Mouse (Mus musculus): ENCODE data around the gene Chmp2a. TPM values are rescaled to one million over a fixed set of nuclear protein-coding genes. Genes with fewer than 3 reads are reported as not detected.
"Not testable (repeated sequence)": the region's sequence is repeated elsewhere in the genome, so short reads cannot be mapped to it uniquely, and the experiment has no call there.

Gene Chmp2a
- 121 and 127 TPM in 2 replicates for polyA plus RNA-seq (2016; fragmentation: Nextera tagmentation; extraction: Ambion mirVana)

DNA sequence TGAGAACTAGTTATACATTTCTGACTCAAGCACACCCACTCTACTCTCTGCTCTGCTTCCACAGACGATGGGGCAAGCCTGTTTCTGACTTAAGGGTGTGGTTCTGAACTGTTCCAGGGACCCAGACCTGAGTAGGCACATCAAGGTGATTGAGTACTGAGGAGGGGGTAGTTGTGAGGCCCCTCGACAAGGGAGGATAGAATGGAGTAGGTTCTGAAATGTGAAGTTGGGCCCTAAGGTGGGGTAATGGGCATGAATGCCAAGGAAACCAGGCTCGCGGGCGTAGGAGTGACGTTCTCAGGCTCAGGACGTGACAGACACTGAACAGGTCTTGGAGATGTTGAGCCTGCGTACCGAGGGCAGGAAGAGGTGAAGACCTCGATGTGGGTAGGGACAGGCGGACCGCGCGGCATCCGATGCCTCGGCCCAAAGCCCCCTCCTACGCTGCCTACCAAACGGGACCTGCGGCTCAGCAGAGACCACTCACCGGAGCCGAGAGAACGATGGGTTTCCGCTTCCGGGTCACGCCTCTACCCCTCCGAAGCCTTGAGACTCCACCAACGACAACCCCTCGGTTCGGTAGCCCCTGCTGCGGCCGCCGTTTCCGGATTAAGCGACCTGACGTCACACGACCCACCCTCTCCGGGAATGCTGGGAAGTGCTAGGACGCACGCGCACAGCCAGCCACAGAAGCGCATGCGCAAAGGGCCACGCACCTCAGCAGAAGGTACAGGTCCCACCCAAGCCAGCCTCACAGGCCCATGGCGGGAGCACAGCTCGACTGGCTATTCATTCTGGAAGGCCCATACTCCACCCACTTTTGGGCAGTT is at the start of gene Chmp2a:
Chmp2a (minus strand) TSS at position 660 of the 830 bp plus-strand sequence.
- Histone ChIP-seq H3K9me3 (no peaks in the 10 kb centered on the region), H3K4me1 (peaks cover 33% of the 10 kb centered on the region), H3K36me3 (peaks cover 58% of the 10 kb centered on the region), H3K27ac (peak within 1 kb of the TSS; percentile 85), H3K9ac (peak within 1 kb of the TSS; percentile 58), H3K27me3 (no peaks in the 10 kb centered on the region), H3K4me3 (peak within 1 kb of the TSS; percentile 45), H3K4me2 (replicated peaks) (peak within 1 kb of the TSS; percentile 71)
- WGBS: under 1% methylated on average over 45 of the region's 45 CpGs
- ATAC-seq (ENCODE audit: insufficient number of reproducible peaks, insufficient read depth, low FRiP score, low TSS enrichment): peak; percentile 75

DNA sequence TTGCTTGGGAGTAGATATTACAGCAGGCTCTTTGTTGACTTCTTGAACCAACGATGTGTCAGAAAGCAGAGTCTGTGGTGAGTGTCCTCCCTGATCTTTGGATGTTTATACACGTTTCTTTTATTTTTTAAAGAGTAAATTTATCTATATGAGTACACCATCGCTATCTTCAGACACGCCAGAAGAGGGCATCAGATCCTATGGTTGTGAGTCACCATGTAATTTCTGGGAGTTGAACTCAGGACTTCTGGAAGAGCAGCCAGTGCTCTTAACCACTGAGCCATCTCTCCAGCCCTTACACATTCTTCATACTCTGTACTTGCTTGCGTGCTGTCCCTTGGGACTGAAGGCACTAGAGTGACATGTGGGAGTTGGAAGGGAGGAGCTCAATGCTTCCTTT is 37.7 kb upstream of the Chmp2a start:
- 56% methylated on average over 5 of the region's 5 CpGs for WGBS
- no peak overlapping the region for H3K4me2 ChIP-seq (replicated peaks)
- H3K4me3 ChIP-seq: no peak overlapping the region
- no peaks in the 10 kb centered on the region for H3K4me1 ChIP-seq
- H3K9ac ChIP-seq: no peak overlapping the region
- H3K27me3 ChIP-seq: no peaks in the 10 kb centered on the region
- 0 out of 2 replicates have a peak, but pooled peaks have one; percentile 41 for ATAC-seq (ENCODE audit: insufficient number of reproducible peaks, insufficient read depth, low FRiP score, low TSS enrichment)
- H3K27ac ChIP-seq: no peak overlapping the region
- H3K9me3 ChIP-seq: no peaks in the 10 kb centered on the region
- H3K36me3 ChIP-seq: no peaks in the 10 kb centered on the region

DNA sequence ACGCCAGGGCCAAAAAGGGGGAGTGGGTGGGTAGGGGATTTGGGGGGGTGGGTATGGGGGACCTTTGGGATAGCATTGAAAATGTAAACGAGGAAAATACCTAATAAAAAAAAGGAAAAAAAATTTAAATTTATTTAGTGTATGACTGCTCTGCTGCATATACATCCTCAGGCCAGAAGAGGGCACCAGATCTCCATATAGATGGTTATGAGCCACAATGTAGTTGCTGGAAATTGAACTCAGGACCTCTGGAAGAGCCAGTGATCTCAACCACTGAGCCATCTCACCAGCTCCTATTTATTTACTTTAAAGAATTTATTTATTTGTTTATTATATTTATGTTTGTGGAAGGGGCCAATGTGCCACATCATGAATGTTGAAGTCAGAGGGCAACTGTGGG is 28.8 kb upstream of the Chmp2a start:
- not testable (repeated sequence) for H3K27me3 ChIP-seq; H3K9ac ChIP-seq; H3K27ac ChIP-seq; H3K4me3 ChIP-seq; H3K36me3 ChIP-seq; H3K4me2 ChIP-seq (replicated peaks); ATAC-seq (ENCODE audit: insufficient number of reproducible peaks, insufficient read depth, low FRiP score, low TSS enrichment); H3K4me1 ChIP-seq; H3K9me3 ChIP-seq
- WGBS: 46% methylated on average over 2 of the region's 2 CpGs

DNA sequence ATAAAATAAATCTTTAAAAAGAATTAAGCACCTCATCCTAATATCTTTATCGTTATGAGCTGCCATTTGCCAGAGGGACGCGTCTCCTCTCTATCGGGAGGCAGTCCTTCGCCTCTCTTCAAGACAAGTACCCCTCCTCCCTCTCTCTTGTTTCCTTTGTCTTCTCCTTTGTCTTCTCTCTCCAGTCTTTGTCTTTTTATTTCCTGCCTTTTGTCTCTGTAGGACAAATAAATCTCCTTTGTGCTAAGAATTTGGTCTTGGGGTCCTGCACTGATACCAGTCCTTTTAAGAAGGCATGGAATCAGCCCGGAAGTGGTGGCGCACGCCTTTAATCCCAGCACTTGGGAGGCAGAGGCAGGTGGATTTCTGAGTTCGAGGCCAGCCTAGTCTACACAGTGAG is 24.9 kb upstream of the Chmp2a start:
- H3K4me3 ChIP-seq: no peak overlapping the region
- H3K9me3 ChIP-seq: no peaks in the 10 kb centered on the region
- no peaks in the 10 kb centered on the region for H3K4me1 ChIP-seq
- no peaks in the 10 kb centered on the region for H3K27me3 ChIP-seq
- no peaks in the 10 kb centered on the region for H3K36me3 ChIP-seq
- 91% methylated on average over 9 of the region's 9 CpGs for WGBS
- H3K27ac ChIP-seq: no peak overlapping the region
- no peak overlapping the region for H3K9ac ChIP-seq
- no peak overlapping the region for H3K4me2 ChIP-seq (replicated peaks)
- ATAC-seq (ENCODE audit: insufficient number of reproducible peaks, insufficient read depth, low FRiP score, low TSS enrichment): no peak

DNA sequence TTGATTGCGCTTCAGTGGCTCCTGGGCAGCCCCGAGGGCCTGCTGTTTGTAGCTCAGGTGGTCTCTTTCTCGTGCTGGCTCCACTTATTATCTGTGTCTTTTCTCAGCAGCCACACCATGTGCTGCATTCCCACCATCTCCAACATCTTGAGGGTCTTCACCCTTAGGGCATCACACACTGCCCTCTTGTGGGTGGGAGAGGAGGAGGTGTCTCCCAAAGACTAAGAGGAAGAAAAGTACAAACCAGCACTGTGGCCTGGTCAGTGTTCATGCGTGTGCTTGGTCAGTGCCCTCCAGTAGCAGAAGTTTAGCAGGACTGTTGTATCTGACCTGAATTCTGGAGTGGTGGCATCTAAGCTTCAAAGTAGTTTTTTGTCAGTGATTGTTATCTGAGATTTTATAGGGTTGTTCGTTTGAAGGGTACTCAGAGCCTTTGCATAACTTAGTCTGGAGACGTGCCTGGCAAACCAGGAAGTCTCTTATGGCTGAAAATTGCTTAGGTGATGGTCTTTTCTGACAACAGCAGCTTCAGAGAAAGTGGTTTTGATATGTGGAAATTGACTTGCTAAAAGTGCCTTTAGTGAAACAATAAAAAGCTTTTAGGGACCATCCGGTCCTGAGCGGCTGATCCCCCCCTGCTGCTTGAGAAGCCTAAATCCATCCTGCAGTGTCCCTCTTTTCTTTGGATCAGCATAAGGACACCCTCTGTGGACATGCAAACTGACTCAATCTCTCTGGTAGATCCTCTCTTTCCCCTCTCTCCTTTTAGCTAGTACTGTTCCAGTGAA is 22.5 kb upstream of the Chmp2a start:
- H3K36me3 ChIP-seq: no peaks in the 10 kb centered on the region
- ATAC-seq (ENCODE audit: insufficient number of reproducible peaks, insufficient read depth, low FRiP score, low TSS enrichment): no peak
- no peak overlapping the region for H3K9ac ChIP-seq
- H3K4me2 ChIP-seq (replicated peaks): no peak overlapping the region
- H3K27me3 ChIP-seq: no peaks in the 10 kb centered on the region
- H3K27ac ChIP-seq: no peak overlapping the region
- H3K4me3 ChIP-seq: no peak overlapping the region
- H3K4me1 ChIP-seq: 0 out of 2 replicates have a peak, but pooled peaks cover 5% of the 10 kb centered on the region
- 58% methylated on average over 8 of the region's 8 CpGs for WGBS
- H3K9me3 ChIP-seq: no peaks in the 10 kb centered on the region

DNA sequence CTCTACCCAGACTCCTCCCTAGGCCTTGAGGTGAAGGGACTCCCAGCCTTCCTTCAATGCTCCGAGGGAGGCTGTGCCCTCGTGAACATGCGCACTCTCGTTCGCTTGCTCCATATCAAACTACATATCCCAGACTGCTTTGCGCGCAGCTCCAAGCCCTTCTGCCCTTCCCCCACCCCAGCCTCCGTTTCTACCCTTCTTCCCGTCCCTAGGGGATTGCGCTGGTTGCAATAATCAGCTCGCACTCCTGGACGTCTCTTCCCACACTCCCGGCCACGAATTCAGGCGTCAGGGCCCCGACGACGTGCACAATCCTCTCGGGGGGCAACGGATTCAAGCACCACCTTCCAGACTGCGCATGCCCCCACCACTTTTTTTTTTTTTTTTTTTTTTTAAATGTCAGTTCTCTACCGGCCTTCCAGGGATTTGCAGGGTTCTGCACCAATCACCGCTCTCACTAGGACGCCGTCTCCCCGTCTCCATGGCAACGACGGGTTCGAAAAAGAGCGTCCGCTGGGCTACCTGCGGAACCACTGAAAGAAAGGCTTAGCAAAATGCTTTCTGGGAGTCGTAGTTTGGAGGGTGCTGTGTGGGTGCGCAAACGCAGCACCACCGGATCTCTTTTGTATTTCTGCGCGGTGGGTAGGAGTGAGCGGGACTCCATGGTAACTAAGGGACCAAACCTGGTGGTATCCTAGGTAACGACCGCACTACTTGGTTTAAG is 19.8 kb upstream of the Chmp2a start, which contains the start of gene Mzf1:
Mzf1 (minus strand) TSS at position 478 of the 724 bp plus-strand sequence.
- Histone ChIP-seq H3K9ac (peak within 1 kb of the TSS; percentile 55), H3K9me3 (no peaks in the 10 kb centered on the region), H3K27me3 (no peaks in the 10 kb centered on the region), H3K4me3 (peak within 1 kb of the TSS; percentile 61), H3K4me1 (0 out of 2 replicates have a peak, but pooled peaks cover 5% of the 10 kb centered on the region), H3K4me2 (replicated peaks) (peak within 1 kb of the TSS; percentile 61), H3K36me3 (no peaks in the 10 kb centered on the region), H3K27ac (peak within 1 kb of the TSS; percentile 84)
- peak; percentile 94 for ATAC-seq (ENCODE audit: insufficient number of reproducible peaks, insufficient read depth, low FRiP score, low TSS enrichment)
- under 1% methylated on average over 41 of the region's 41 CpGs for WGBS

DNA sequence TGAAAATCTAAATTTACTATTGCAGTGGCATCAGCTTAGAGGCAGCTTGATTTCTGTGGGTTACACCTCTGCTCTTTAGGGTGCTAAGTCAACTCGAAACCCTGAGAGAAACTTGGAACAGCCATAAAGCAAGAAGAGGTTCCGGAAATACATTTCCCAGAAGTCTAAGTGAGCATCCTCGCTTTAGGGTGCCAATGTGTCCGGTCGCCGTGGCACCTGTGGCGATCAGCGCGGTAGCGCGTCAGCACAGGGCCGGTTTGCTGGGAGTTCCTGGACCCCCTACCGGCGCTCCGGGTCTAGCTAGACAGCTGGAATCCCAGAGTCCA is 19.3 kb upstream of the Chmp2a start:
- Histone ChIP-seq H3K27ac (no peak overlapping the region), H3K4me2 (replicated peaks) (peak overlapping the region; percentile 61), H3K27me3 (no peaks in the 10 kb centered on the region), H3K9me3 (no peaks in the 10 kb centered on the region), H3K4me3 (peak overlapping the region; percentile 61), H3K4me1 (0 out of 2 replicates have a peak, but pooled peaks cover 5% of the 10 kb centered on the region), H3K36me3 (no peaks in the 10 kb centered on the region), H3K9ac (peak overlapping the region; percentile 55)
- no peak for ATAC-seq (ENCODE audit: insufficient number of reproducible peaks, insufficient read depth, low FRiP score, low TSS enrichment)
- 3% methylated on average over 15 of the region's 15 CpGs for WGBS

DNA sequence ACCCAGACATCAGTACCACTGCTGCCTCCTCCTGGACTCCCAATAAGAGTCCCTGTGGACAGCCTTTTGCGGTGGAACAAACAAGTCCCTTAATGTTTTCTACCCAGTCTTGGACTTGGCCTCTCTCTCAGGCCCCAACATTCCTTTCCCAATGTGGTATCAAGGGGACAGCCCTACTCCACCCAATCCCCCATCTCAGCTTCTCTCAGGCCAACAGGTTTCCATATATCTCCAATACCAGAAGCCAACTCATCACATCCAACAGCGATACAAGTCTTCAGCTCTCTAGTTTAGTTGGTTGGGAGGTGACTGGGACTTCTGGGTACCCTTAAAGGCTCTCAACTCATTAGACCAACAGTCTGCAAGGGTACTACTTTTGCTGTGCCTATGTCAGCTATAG is 18.9 kb upstream of the Chmp2a start:
- Histone ChIP-seq H3K27ac (no peak overlapping the region), H3K9ac (no peak overlapping the region), H3K4me2 (replicated peaks) (peak overlapping the region; percentile 61), H3K27me3 (no peaks in the 10 kb centered on the region), H3K4me1 (0 out of 2 replicates have a peak, but pooled peaks cover 5% of the 10 kb centered on the region), H3K36me3 (no peaks in the 10 kb centered on the region), H3K4me3 (peak overlapping the region; percentile 61), H3K9me3 (no peaks in the 10 kb centered on the region)
- 92% methylated on average over 2 of the region's 2 CpGs for WGBS
- no peak for ATAC-seq (ENCODE audit: insufficient number of reproducible peaks, insufficient read depth, low FRiP score, low TSS enrichment)

DNA sequence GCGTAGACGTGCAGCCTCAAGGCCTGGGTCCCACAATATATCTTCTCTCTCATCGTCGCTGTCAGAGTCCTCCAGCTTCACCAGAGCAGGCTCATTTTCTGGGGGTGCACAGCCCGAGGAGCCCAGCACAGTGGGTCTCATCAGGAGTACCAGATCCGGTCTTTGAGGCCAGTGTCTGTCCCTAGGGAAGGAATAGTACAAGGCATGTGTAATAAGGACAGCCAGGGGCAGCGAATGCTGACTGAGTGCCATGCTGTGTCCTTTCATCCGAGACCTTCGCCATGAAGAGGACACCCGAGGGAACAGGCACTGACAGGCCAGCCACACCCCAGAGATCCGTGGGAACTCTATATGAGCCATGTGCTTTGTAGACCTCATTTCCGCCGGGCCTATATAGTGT is 18.4 kb upstream of the Chmp2a start:
- H3K27me3 ChIP-seq: no peaks in the 10 kb centered on the region

DNA sequence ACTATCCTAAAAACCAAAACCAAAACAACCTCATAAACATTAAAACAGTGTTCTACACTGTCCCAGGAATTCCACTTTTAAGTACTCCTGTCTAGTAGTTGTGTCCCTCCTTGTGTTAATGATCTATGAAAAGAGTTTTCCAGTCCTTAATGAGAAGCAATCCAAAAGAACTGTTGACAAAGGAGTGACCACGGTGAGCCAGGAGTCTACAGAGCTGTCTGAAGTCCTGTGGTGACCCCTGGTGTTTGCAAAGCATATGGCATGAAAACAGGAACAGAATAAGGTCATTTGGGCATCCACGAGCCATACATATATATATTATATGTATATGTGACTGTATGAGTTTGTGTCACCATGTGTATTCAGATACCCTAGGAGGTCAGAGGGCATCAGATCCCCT is 11.5 kb upstream of the Chmp2a start:
- 14% methylated on average over 2 of the region's 2 CpGs for WGBS
- no peak overlapping the region for H3K27ac ChIP-seq
- no peak for ATAC-seq (ENCODE audit: insufficient number of reproducible peaks, insufficient read depth, low FRiP score, low TSS enrichment)
- H3K4me2 ChIP-seq (replicated peaks): no peak overlapping the region
- H3K4me3 ChIP-seq: no peak overlapping the region
- no peaks in the 10 kb centered on the region for H3K36me3 ChIP-seq
- H3K9me3 ChIP-seq: peaks cover 6% of the 10 kb centered on the region; the same call in 1 of the 2 replicates
- no peak overlapping the region for H3K9ac ChIP-seq
- peaks cover 11% of the 10 kb centered on the region; the same call in 1 of the 2 replicates for H3K4me1 ChIP-seq
- H3K27me3 ChIP-seq: peaks cover 44% of the 10 kb centered on the region

More for the DNA sequence above, 18.4 kb upstream of the Chmp2a start:
- H3K4me1 ChIP-seq: 0 out of 2 replicates have a peak, but pooled peaks cover 5% of the 10 kb centered on the region
- H3K9ac ChIP-seq: no peak overlapping the region
- H3K27ac ChIP-seq: no peak overlapping the region
- WGBS: 91% methylated on average over 13 of the region's 13 CpGs
- no peaks in the 10 kb centered on the region for H3K36me3 ChIP-seq
- no peak overlapping the region for H3K4me2 ChIP-seq (replicated peaks)
- no peak overlapping the region for H3K4me3 ChIP-seq
- H3K9me3 ChIP-seq: no peaks in the 10 kb centered on the region
- ATAC-seq (ENCODE audit: insufficient number of reproducible peaks, insufficient read depth, low FRiP score, low TSS enrichment): no peak

DNA sequence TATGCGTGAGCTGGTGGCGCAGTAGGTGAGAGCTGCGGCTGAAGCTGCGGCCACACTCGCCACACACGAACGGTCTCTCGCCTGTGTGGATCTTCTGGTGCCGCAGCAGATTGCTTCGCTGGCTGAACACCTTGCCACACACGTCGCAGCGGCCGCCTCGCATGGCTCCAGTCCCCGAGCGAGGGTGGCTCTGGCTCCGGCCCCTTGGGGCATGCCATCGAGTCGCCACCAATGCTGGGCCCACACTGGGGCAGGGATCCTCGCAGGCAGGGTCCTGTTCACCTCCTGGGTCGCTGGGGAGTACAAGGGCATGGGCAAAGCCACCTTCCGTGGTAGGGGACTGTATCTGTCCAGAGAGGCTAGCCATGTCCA is 9.6 kb upstream of the Chmp2a start:
- no peak overlapping the region for H3K27ac ChIP-seq
- peaks cover 50% of the 10 kb centered on the region for H3K27me3 ChIP-seq
- 2% methylated on average over 23 of the region's 23 CpGs for WGBS
- peaks cover 6% of the 10 kb centered on the region; the same call in 1 of the 2 replicates for H3K9me3 ChIP-seq
- H3K4me2 ChIP-seq (replicated peaks): peak overlapping the region; percentile 83
- peaks cover 11% of the 10 kb centered on the region; the same call in 1 of the 2 replicates for H3K4me1 ChIP-seq
- ATAC-seq (ENCODE audit: insufficient number of reproducible peaks, insufficient read depth, low FRiP score, low TSS enrichment): 0 out of 2 replicates have a peak, but pooled peaks have one; percentile 16
- peak overlapping the region; percentile 61 for H3K9ac ChIP-seq
- H3K4me3 ChIP-seq: peak overlapping the region; percentile 49
- no peaks in the 10 kb centered on the region for H3K36me3 ChIP-seq

All from embryonic facial prominence, embryonic 12.5 days (tissue).